Mouse (Mus musculus) liver, embryonic 14.5 days (tissue): ENCODE results near the gene Pkmyt1.

Source experiments
- CTCF ChIP-seq: IDR thresholded peaks from 2 replicates; pipeline ENCODE4 v1.5.1; 2016; ENCODE audit warnings: antibody characterized with exemption, low read depth, control low read depth
- EP300 ChIP-seq: IDR thresholded peaks from 2 replicates; pipeline ENCODE4 v1.6.1; 2016; ENCODE audit warnings: antibody characterized with exemption, low read depth

DNA sequence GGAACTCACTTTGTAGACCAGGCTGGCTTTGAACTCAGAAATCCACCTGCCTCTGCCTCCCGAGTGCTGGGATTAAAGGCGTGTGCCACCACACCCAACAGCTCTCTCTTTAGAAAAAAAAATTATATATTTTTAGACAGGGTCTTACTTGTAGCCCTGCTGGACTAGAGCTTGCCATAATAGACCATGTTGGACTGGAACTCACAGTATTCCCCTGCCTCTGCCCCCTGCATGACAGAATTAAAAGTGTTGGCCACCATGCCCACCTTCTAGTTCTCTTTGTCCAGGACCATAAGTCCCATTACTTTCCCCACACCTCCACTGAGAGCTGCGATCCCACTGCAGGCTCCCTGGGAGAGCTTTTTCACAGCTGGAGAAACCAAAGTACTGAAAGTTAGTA is 21.3 kb downstream of the Pkmyt1 start:
- no peak for TF ChIP-seq CTCF
- TF ChIP-seq EP300, result no peak
